Mouse (Mus musculus) neutrophil, adult 65 days (primary cell): ENCODE results near the gene Adgrb2. TPM values are rescaled to one million over a fixed set of nuclear protein-coding genes. Genes with fewer than 3 reads are reported as not detected.

Experiments
- total RNA-seq: library from RNA; stranded (reverse); gene quantifications from 2 replicates; pipeline ENCODE4 v1.2.4, GENCODE M21; 2023

Gene Adgrb2
- total RNA-seq = not detected in 2 replicates

DNA sequence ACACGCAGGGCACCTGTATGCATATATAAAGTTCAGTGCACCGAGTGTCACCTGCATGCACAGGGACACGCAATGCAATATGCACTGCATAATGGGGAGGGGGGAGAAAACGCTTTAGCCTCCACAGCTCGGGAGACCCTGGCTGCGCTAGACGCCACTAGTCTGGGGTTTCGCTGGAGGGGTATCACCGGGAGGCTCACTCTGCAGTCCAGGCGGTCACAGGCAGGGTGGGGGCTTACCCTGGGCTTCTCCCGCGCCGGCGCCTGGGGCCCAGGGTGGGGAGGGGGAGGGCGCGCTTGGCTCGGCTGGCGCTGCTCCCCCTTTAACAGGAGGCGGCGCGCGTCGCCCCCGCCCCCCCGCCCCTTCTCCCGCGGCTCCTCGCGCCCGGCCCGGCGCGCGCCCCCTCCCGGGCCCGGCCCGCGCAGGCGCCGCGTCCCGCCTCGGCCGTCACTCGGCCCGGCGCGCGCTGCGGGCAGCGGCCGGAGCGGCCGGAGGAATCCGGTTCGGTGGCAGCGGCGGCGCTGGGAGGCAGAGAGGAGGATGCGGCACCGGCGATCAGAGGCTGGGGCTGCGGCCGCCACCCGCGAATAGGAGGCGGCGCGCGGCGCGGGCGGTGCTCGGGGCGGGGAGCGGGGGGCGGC is at the start of gene Adgrb2:
Gene Adgrb2, plus strand, starts transcription at position 450 of the 641 bp plus-strand sequence.

DNA sequence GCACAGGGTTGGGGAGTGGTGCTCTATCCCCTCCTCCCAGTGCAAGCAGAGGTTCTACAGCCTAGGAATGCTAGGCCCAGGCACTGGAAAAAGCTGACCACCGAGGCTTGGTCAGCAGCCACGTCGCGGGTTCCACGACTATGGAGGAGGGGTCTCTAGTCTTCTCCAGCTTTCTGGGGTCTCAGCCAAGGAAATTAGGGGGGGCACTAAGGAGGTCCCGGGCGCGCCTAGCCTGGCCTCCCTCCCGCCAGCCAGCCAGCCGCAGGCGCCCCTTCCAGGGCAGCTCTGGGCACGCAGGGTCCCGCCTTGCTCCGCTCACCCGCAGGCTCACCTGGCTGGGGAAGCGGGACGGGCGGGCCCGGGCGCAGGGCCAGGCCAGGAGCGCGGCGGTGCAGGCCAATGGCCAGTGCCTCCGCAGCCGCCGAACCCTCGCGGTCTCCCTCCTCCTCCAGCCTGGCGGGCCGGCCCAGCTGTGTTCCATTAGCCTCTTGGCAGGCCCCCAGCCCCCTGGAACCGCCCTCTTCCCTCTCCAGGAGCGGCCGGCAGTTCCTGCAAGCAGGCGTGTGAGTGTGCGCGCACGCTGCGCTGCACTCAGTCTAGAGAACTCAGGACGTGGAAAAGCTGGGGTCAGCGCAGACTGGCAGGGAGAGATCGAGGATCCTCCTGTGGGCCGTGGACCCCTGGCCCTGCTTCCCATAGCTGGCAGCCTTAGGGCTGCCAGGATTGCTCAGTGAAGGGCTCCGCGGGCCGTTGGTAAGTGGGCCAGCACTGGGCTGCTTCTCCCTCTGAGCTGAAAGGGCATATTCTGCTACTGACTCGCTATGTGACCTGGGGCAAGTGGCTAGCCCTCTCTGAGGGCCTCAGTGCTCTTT is 62.9 kb downstream of the Adgrb2 start, which contains the start of gene Col16a1:
Gene Col16a1, plus strand, starts transcription at position 510 of the 872 bp plus-strand sequence.

Other genes with a start within 250 kb of the Adgrb2 start
- 72.6 and 77.9 TPM in 2 replicates for gene Khdrbs1, start 242.6 kb upstream of the Adgrb2 start, total RNA-seq
- 141 and 168 TPM in 2 replicates for gene Ptp4a2, start 173.7 kb upstream of the Adgrb2 start, total RNA-seq
- 0.29 TPM in 1 of 2 replicates, not detected in the other for gene Spocd1, start 55.6 kb upstream of the Adgrb2 start, total RNA-seq
- gene Col16a1, start 63.0 kb downstream of the Adgrb2 start, total RNA-seq = not detected in 2 replicates
- gene Pef1, start 117.7 kb downstream of the Adgrb2 start, total RNA-seq = 53.4 and 70.7 TPM in 2 replicates
- 0.59 TPM in 1 of 2 replicates, not detected in the other for gene Hcrtr1, start 154.5 kb downstream of the Adgrb2 start, total RNA-seq
- gene Tinagl1, start 190.3 kb downstream of the Adgrb2 start, total RNA-seq = 67.0 and 83.9 TPM in 2 replicates
- not detected in 2 replicates for gene Gm853, start 237.5 kb downstream of the Adgrb2 start, total RNA-seq